Mouse (Mus musculus): ENCODE results near the gene Tfap4.

GRCm38 (mm10) chr16:4503495-4503894 is 56.2 kb downstream of the Tfap4 start:
- TF ChIP-seq POLR2A (IDR thresholded peaks at IDR 0.05; ENCODE audit: borderline replicate concordance, extremely low read depth, insufficient read depth, insufficient read length, poor library complexity, severe bottlenecking) (no peak), CTCF (IDR thresholded peaks at IDR 0.05; ENCODE audit: borderline replicate concordance, extremely low read depth, insufficient read depth, insufficient read length) (no peak)

Data from brain, embryonic 14.5 days (tissue).